ENCODE assay signal across 33 mouse cellular contexts in the genomic region with DNA sequence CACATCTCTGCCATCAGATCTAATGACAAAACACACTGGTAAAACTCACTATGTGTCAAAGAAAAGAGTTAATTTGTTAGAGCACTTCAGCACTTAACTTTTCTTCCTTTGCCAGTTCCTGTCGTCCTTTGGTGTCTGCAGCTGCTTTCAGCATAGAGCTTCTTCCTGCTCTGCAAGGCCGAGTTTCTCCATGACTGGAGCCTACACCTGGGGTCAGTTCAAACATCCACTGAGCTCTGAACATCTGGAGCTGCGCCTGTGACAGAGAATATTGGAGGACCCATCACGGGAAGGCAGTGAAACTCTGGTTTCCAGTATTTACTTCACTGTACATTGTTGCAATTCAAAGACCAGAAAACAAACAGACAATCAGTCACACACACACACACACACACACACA. TPM values are rescaled to one million over a fixed set of nuclear protein-coding genes. Genes with fewer than 3 reads are reported as not detected.
DNase-seq lines count a peak whose midpoint lies in the region; ATAC-seq and TF ChIP-seq lines count a peak whose summit lies in the region.
"Had no signal": no experiment of that assay in that cellular context is flagged by ENCODE, and none has a peak within 500 bp of the region (broad histone marks: within the 10 kb centered on the region; RNA-seq: fewer than 3 reads in every experiment).

No protein-coding gene starts in this region.

- H3K9me3 ChIP-seq in heart, postnatal 0 days (replicated peaks; ENCODE audit: control insufficient read depth, low read length): 0 out of 2 replicates have a peak, but pooled peaks cover 2% of the 10 kb centered on the region
- H3K9me3 ChIP-seq in heart, embryonic 12.5 days (replicated peaks): peaks cover 2% of the 10 kb centered on the region; the same call in 1 of the 2 replicates
- H3K9me3 ChIP-seq in liver, postnatal 0 days (ENCODE audit: low read length): peaks cover 3% of the 10 kb centered on the region
- H3K9me3 ChIP-seq in hindbrain, embryonic 14.5 days (ENCODE audit: control insufficient read depth, low read length): no peaks in the 10 kb centered on the region
- H3K9me3 ChIP-seq: heart, embryonic 10.5 days; hindbrain, embryonic 12.5 days; kidney, embryonic 15.5 days; limb, embryonic 13.5 days had no signal

- TF ChIP-seq CTCF in heart, postnatal 0 days (IDR thresholded peaks at IDR 0.05; ENCODE audit: low read depth): no peak
- no peak for TF ChIP-seq CTCF in liver, postnatal 0 days (IDR thresholded peaks at IDR 0.05; ENCODE audit: low read depth)

- peaks cover 78% of the 10 kb centered on the region for H3K36me3 ChIP-seq in heart, postnatal 0 days (replicated peaks; ENCODE audit: control insufficient read depth, insufficient read depth, low read length)
- H3K36me3 ChIP-seq in heart, embryonic 12.5 days: peaks cover 57% of the 10 kb centered on the region
- H3K36me3 ChIP-seq in liver, postnatal 0 days (replicated peaks; ENCODE audit: insufficient read depth, low read length): peaks cover 69% of the 10 kb centered on the region
- H3K36me3 ChIP-seq in hindbrain, embryonic 14.5 days (replicated peaks; ENCODE audit: control insufficient read depth, insufficient read depth): peaks cover 63% of the 10 kb centered on the region

- no peak for TF ChIP-seq EP300 in heart, postnatal 0 days (IDR thresholded peaks at IDR 0.05; ENCODE audit: low read depth)
- TF ChIP-seq EP300 in liver, postnatal 0 days (IDR thresholded peaks at IDR 0.05; ENCODE audit: low read depth): no peak

- H3K4me3 ChIP-seq in heart, postnatal 0 days (ENCODE audit: low read depth, low read length): no peak overlapping the region
- no peak overlapping the region for H3K4me3 ChIP-seq in heart, embryonic 12.5 days
- H3K4me3 ChIP-seq in liver, postnatal 0 days (ENCODE audit: low read depth, low read length): no peak overlapping the region
- H3K4me3 ChIP-seq in hindbrain, embryonic 14.5 days (replicated peaks; ENCODE audit: low read length): no peak overlapping the region
- H3K4me3 ChIP-seq: embryonic facial prominence, embryonic 10.5 days; heart, embryonic 10.5 days; hindbrain, embryonic 12.5 days; kidney, embryonic 15.5 days; limb, embryonic 13.5 days had no signal

- no peak for ATAC-seq in heart, postnatal 0 days (ENCODE audit: insufficient read depth, low read depth)
- ATAC-seq in heart, embryonic 12.5 days (ENCODE audit: insufficient number of reproducible peaks, low FRiP score): no peak
- peak; percentile 34 for ATAC-seq in CD4-positive, CD25-positive, alpha-beta regulatory T cell, adult 4 months
- no peak for ATAC-seq in liver, postnatal 0 days
- ATAC-seq in erythroid progenitor cell, adult 5-6 weeks (replicated peaks; ENCODE audit: low FRiP score, poor library complexity, severe bottlenecking): no peak
- ATAC-seq in hindbrain, embryonic 14.5 days (ENCODE audit: low FRiP score): no peak
- ATAC-seq: lung, postnatal 0 days had no signal

- no peak overlapping the region for H3K9ac ChIP-seq in heart, postnatal 0 days (replicated peaks; ENCODE audit: low read depth, low read length)
- no peak overlapping the region for H3K9ac ChIP-seq in heart, embryonic 12.5 days
- no peak overlapping the region for H3K9ac ChIP-seq in liver, postnatal 0 days (replicated peaks)
- H3K9ac ChIP-seq in hindbrain, embryonic 14.5 days: no peak overlapping the region
- H3K9ac ChIP-seq: hindbrain, embryonic 12.5 days; kidney, embryonic 15.5 days; limb, embryonic 13.5 days had no signal

- H3K27me3 ChIP-seq in heart, postnatal 0 days (ENCODE audit: control insufficient read depth, insufficient read depth, low read length): no peaks in the 10 kb centered on the region
- no peaks in the 10 kb centered on the region for H3K27me3 ChIP-seq in heart, embryonic 12.5 days (replicated peaks)
- no peaks in the 10 kb centered on the region for H3K27me3 ChIP-seq in liver, postnatal 0 days (ENCODE audit: insufficient read depth, low read length)
- H3K27me3 ChIP-seq in hindbrain, embryonic 14.5 days (ENCODE audit: control insufficient read depth, insufficient read depth, low read length): no peaks in the 10 kb centered on the region
- H3K27me3 ChIP-seq: hindbrain, embryonic 12.5 days; kidney, embryonic 15.5 days; limb, embryonic 13.5 days had no signal

- H3K4me2 ChIP-seq in heart, postnatal 0 days (ENCODE audit: low read depth, low read length): no peak overlapping the region
- H3K4me2 ChIP-seq in heart, embryonic 12.5 days: no peak overlapping the region
- H3K4me2 ChIP-seq in liver, postnatal 0 days (ENCODE audit: low read depth, low read length): no peak overlapping the region
- no peak overlapping the region for H3K4me2 ChIP-seq in hindbrain, embryonic 14.5 days (replicated peaks)
- H3K4me2 ChIP-seq: hindbrain, embryonic 12.5 days; kidney, embryonic 15.5 days; limb, embryonic 13.5 days; midbrain, embryonic 11.5 days had no signal

- WGBS in heart, postnatal 0 days: 65% methylated on average over 4 of the region's 4 CpGs
- WGBS in heart, embryonic 12.5 days: 70% methylated on average over 4 of the region's 4 CpGs
- 16% methylated on average over 4 of the region's 4 CpGs for WGBS in liver, postnatal 0 days (ENCODE audit: insufficient replicate concordance)
- 84% methylated on average over 4 of the region's 4 CpGs for WGBS in hindbrain, embryonic 14.5 days

- H3K27ac ChIP-seq in heart, postnatal 0 days (ENCODE audit: low read depth): peak overlapping the region; percentile 11; the same call in 1 of the 2 replicates
- H3K27ac ChIP-seq in heart, embryonic 12.5 days (ENCODE audit: poor library complexity, severe bottlenecking): no peak overlapping the region
- H3K27ac ChIP-seq in liver, postnatal 0 days (ENCODE audit: low read depth): peak overlapping the region; percentile 60
- H3K27ac ChIP-seq in hindbrain, embryonic 14.5 days: no peak overlapping the region
- H3K27ac ChIP-seq: embryonic facial prominence, embryonic 10.5 days; heart, embryonic 10.5 days; hindbrain, embryonic 12.5 days; kidney, embryonic 15.5 days; limb, embryonic 13.5 days; macrophage had no signal

- no peak for DNase-seq in heart, postnatal 0 days (ENCODE audit: low spot score)
- no peak for DNase-seq in liver, postnatal 0 days
- peak; percentile 47 for DNase-seq in thymus, postnatal 14 days
- no peak for DNase-seq in cerebellum, adult 9-11 months
- DNase-seq in hindbrain, embryonic 14.5 days (ENCODE audit: low spot score): no peak
- DNase-seq: adrenal gland, postnatal 14 days; cerebellum, adult 9-10 months; gastrocnemius, postnatal 36 days; heart, postnatal 14 days; kidney, adult 11 months; kidney, postnatal 36 days had no signal

- 0 out of 2 replicates have a peak, but pooled peaks cover 1% of the 10 kb centered on the region for H3K4me1 ChIP-seq in heart, postnatal 0 days (ENCODE audit: control insufficient read depth, insufficient read depth)
- H3K4me1 ChIP-seq in heart, embryonic 12.5 days (replicated peaks): 0 out of 2 replicates have a peak, but pooled peaks cover 8% of the 10 kb centered on the region
- H3K4me1 ChIP-seq in liver, postnatal 0 days (ENCODE audit: insufficient read depth): peaks cover 23% of the 10 kb centered on the region
- no peaks in the 10 kb centered on the region for H3K4me1 ChIP-seq in hindbrain, embryonic 14.5 days (replicated peaks; ENCODE audit: control insufficient read depth, insufficient read depth, low read length)

RNA-seq across cellular contexts. Expression of a gene that starts 7.4 kb away (rescaled TPM):
- total RNA-seq in heart, postnatal 0 days (2014; rRNA removed; ENCODE audit: low replicate concordance): 67.5 and 102 TPM in 2 replicates
- 57.2 and 60.4 TPM in 2 replicates for polyA plus RNA-seq in heart, postnatal 0 days (2015; fragmentation: Nextera tagmentation; extraction: Ambion mirVana)
- 44.2 and 45.9 TPM in 2 replicates for polyA plus RNA-seq in heart, embryonic 12.5 days (2016; fragmentation: Nextera tagmentation; extraction: Ambion mirVana)
- 10 to 100 TPM; 25.4 to 29.3 TPM for polyA plus RNA-seq in CD4-positive, CD25-positive, alpha-beta regulatory T cell, adult 4 months (2017; shearing (Covaris generic))
- 45.7 and 54.0 TPM in 2 replicates for polyA plus RNA-seq in liver, postnatal 0 days (2015; fragmentation: Nextera tagmentation; extraction: Ambion mirVana)
- 223 and 268 TPM in 2 replicates for total RNA-seq in erythroid progenitor cell, adult 5-6 weeks (2015; ENCODE audit: low replicate concordance)
- total RNA-seq in erythroid progenitor cell, adult 5-6 weeks (2017; ENCODE audit: low replicate concordance): 169 and 259 TPM in 2 replicates
- polyA plus RNA-seq in hindbrain, embryonic 14.5 days (2014; fragmentation: Nextera tagmentation; extraction: Ambion mirVana): 82.1 and 96.8 TPM in 2 replicates

RNA-seq across cellular contexts. Expression of a gene that starts 7.6 kb away (rescaled TPM):
- 10.4 and 11.4 TPM in 2 replicates for total RNA-seq in heart, postnatal 0 days (2014; rRNA removed; ENCODE audit: low replicate concordance)
- polyA plus RNA-seq in heart, postnatal 0 days (2015; fragmentation: Nextera tagmentation; extraction: Ambion mirVana): 13.5 and 13.8 TPM in 2 replicates
- 15.8 and 18.8 TPM in 2 replicates for polyA plus RNA-seq in heart, embryonic 12.5 days (2016; fragmentation: Nextera tagmentation; extraction: Ambion mirVana)
- 10 to 100 TPM in 1 of 2 experiments, 1 to 10 TPM in 1; 9.0 to 10.2 TPM for polyA plus RNA-seq in CD4-positive, CD25-positive, alpha-beta regulatory T cell, adult 4 months (2017; shearing (Covaris generic))
- polyA plus RNA-seq in liver, postnatal 0 days (2015; fragmentation: Nextera tagmentation; extraction: Ambion mirVana): 5.3 and 7.0 TPM in 2 replicates
- total RNA-seq in erythroid progenitor cell, adult 5-6 weeks (2015; ENCODE audit: low replicate concordance): 2.1 and 12.3 TPM in 2 replicates
- 0.90 and 5.2 TPM in 2 replicates for total RNA-seq in erythroid progenitor cell, adult 5-6 weeks (2017; ENCODE audit: low replicate concordance)
- polyA plus RNA-seq in hindbrain, embryonic 14.5 days (2014; fragmentation: Nextera tagmentation; extraction: Ambion mirVana): 34.6 and 38.9 TPM in 2 replicates

RNA-seq across cellular contexts. Expression of a gene that starts 49.7 kb away (rescaled TPM):
- total RNA-seq in heart, postnatal 0 days (2014; rRNA removed; ENCODE audit: low replicate concordance): not detected in 2 replicates
- not detected in 2 replicates for polyA plus RNA-seq in heart, postnatal 0 days (2015; fragmentation: Nextera tagmentation; extraction: Ambion mirVana)
- not detected in 2 replicates for polyA plus RNA-seq in heart, embryonic 12.5 days (2016; fragmentation: Nextera tagmentation; extraction: Ambion mirVana)
- not detected for polyA plus RNA-seq in CD4-positive, CD25-positive, alpha-beta regulatory T cell, adult 4 months (2017; shearing (Covaris generic))
- not detected in 2 replicates for polyA plus RNA-seq in liver, postnatal 0 days (2015; fragmentation: Nextera tagmentation; extraction: Ambion mirVana)
- total RNA-seq in erythroid progenitor cell, adult 5-6 weeks (2015; ENCODE audit: low replicate concordance): not detected in 2 replicates
- not detected in 2 replicates for total RNA-seq in erythroid progenitor cell, adult 5-6 weeks (2017; ENCODE audit: low replicate concordance)
- not detected in 2 replicates for polyA plus RNA-seq in hindbrain, embryonic 14.5 days (2014; fragmentation: Nextera tagmentation; extraction: Ambion mirVana)
- total RNA-seq: adrenal gland, postnatal 14 days; gastrocnemius, adult 18-20 months; gastrocnemius, postnatal 36 days; heart, postnatal 14 days; layer of hippocampus, adult 8-10 months; left cerebral cortex, postnatal 14 days; monocyte, adult 5-6 weeks; neutrophil, adult 5-6 weeks had no signal
- polyA plus RNA-seq: brain, embryonic 14.5 days; cortical plate, adult 2 months; forebrain, embryonic 11.5 days; heart, embryonic 10.5 days; hindbrain, embryonic 12.5 days; limb, embryonic 13.5 days; liver, embryonic 16.5 days; macrophage; small intestine, adult 2 months; stomach, embryonic 14.5 days had no signal

Comparison
In these comparisons a context has a peak if more than half of its experiments do, and no peak if none do; other contexts are left out.
1. H3K27ac ChIP-seq: peak in heart, postnatal 0 days (single experiment) and liver, postnatal 0 days (single experiment); none in heart, embryonic 12.5 days (single experiment) and hindbrain, embryonic 14.5 days (single experiment).